Mouse (Mus musculus): ENCODE measurements at regions not wholly inside any gene's neighbourhood (a gene's known extent, or its start where the extent isn't known, plus 50 kb on each side); places are given as distances from the start of the nearest gene placed in this dataset.

GRCm38 (mm10) chr11:112552838-112553237 is 229.2 kb upstream of the Sox9 start:
- peaks cover 16% of the 10 kb centered on the region for H3K4me1 ChIP-seq
- no peaks in the 10 kb centered on the region for H3K9me3 ChIP-seq (replicated peaks)
- H3K27ac ChIP-seq: no peak overlapping the region
- H3K4me3 ChIP-seq: no peak overlapping the region
- H3K36me3 ChIP-seq: no peaks in the 10 kb centered on the region
- DNase-seq (ENCODE audit: low spot score): no peak
- no peaks in the 10 kb centered on the region for H3K27me3 ChIP-seq (ENCODE audit: low read depth, poor library complexity, severe bottlenecking)
- 80% methylated on average over 6 of the region's 6 CpGs for WGBS

- H3K27me3 ChIP-seq (ENCODE audit: low read depth, poor library complexity, severe bottlenecking): peaks cover 9% of the 10 kb centered on the region
- no peak overlapping the region for H3K4me3 ChIP-seq
- no peak for DNase-seq (ENCODE audit: low spot score)
- H3K9me3 ChIP-seq (replicated peaks): no peaks in the 10 kb centered on the region
- 36% methylated on average over 9 of the region's 9 CpGs for WGBS
- peaks cover 22% of the 10 kb centered on the region for H3K4me1 ChIP-seq
- no peaks in the 10 kb centered on the region for H3K36me3 ChIP-seq
- H3K27ac ChIP-seq: peak overlapping the region; percentile 81
Observed at GRCm38 (mm10) chr11:112563027-112563426, 219.0 kb upstream of the Sox9 start.

- Histone ChIP-seq H3K27me3 (ENCODE audit: low read depth, poor library complexity, severe bottlenecking) (peaks cover 9% of the 10 kb centered on the region), H3K36me3 (no peaks in the 10 kb centered on the region), H3K9me3 (replicated peaks) (no peaks in the 10 kb centered on the region), H3K4me3 (no peak overlapping the region), H3K27ac (no peak overlapping the region), H3K4me1 (peaks cover 22% of the 10 kb centered on the region)
- WGBS: 23% methylated on average over 1 of the region's 1 CpGs
- DNase-seq (ENCODE audit: low spot score): no peak
Observed at GRCm38 (mm10) chr11:112564706-112565215, 217.3 kb upstream of the Sox9 start.

DNA sequence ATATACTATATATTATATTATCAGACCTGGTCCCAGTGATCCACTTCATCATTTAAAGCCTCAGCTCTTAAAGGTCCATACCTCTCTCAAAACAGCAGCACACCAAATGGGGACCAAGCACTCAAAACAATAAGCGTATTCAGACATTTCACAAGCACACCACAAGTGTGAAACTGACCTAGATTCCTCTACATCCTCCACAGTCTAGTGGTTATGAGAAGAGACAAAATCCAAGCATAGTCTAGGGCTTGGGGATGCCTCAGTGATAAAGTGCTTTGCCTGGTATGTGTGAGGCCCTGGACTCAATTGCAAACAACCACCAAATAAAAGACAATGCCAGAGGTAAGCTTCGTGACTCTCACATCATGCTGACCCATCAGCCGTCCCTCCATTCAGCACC is 216.0 kb upstream of the Sox9 start:
- Histone ChIP-seq H3K27ac (no peak overlapping the region), H3K4me1 (peaks cover 22% of the 10 kb centered on the region), H3K4me3 (no peak overlapping the region), H3K9me3 (replicated peaks) (no peaks in the 10 kb centered on the region), H3K27me3 (ENCODE audit: low read depth, poor library complexity, severe bottlenecking) (peaks cover 9% of the 10 kb centered on the region), H3K36me3 (no peaks in the 10 kb centered on the region)
- 88% methylated on average over 3 of the region's 3 CpGs for WGBS
- no peak for DNase-seq (ENCODE audit: low spot score)

DNA sequence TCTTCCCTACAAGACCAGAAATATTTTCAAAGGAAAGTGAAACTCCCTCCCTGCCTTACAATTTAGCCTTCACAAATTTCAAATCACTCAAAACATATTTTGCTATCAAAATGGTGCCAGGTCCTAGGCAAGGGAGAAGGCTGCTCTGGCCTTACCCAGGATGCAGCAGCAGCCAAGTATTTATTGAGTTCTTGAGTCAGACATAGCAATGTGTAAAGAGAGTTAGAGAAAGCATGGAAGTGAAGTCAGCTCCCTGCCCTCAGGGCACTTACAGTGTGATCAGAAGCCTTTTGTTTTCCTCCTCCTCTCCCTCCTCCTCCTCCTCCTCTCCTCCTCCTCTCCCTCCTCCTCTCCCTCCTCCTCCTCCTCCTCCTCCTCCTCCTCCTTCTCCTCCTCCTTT is 194.6 kb upstream of the Sox9 start:
- no peaks in the 10 kb centered on the region for H3K9me3 ChIP-seq (replicated peaks)
- no peak for DNase-seq (ENCODE audit: low spot score)

GRCm38 (mm10) chr11:112588088-112588487 is 193.9 kb upstream of the Sox9 start:
- H3K27me3 ChIP-seq (ENCODE audit: low read depth, poor library complexity, severe bottlenecking): 0 out of 2 replicates have a peak, but pooled peaks cover 2% of the 10 kb centered on the region
- WGBS: 79% methylated on average over 11 of the region's 11 CpGs
- H3K9me3 ChIP-seq (replicated peaks): no peaks in the 10 kb centered on the region
- DNase-seq (ENCODE audit: low spot score): no peak
- H3K36me3 ChIP-seq: 0 out of 2 replicates have a peak, but pooled peaks cover 2% of the 10 kb centered on the region
- H3K4me3 ChIP-seq: no peak overlapping the region
- peaks cover 21% of the 10 kb centered on the region for H3K4me1 ChIP-seq
- H3K27ac ChIP-seq: no peak overlapping the region

More for the DNA sequence above, 194.6 kb upstream of the Sox9 start:
- Histone ChIP-seq H3K4me1 (peaks cover 16% of the 10 kb centered on the region), H3K4me3 (no peak overlapping the region), H3K27ac (no peak overlapping the region), H3K27me3 (ENCODE audit: low read depth, poor library complexity, severe bottlenecking) (0 out of 2 replicates have a peak, but pooled peaks cover 2% of the 10 kb centered on the region), H3K36me3 (0 out of 2 replicates have a peak, but pooled peaks cover 2% of the 10 kb centered on the region)

DNA sequence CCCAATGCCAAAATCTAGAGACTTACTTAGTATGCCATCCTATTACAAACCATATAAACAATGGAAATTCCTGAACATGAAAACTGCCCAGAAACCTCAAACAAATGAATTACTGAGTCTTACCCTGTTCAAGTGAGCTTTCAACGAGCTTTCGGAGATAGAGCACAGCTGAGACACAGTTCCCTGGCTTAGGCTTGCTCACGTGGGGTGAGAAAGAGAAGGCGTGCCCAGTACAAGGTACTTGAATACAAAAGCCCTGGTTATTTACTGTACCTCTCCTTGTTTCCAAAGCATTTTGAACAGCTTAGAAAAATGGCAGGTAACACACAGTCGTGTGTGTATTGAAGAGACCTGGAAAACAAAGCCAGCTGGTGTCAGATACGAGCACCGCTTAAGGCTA is 191.8 kb upstream of the Sox9 start:
- H3K4me1 ChIP-seq: peaks cover 29% of the 10 kb centered on the region
- H3K36me3 ChIP-seq: 0 out of 2 replicates have a peak, but pooled peaks cover 2% of the 10 kb centered on the region
- 93% methylated on average over 7 of the region's 7 CpGs for WGBS
- no peak for DNase-seq (ENCODE audit: low spot score)
- no peaks in the 10 kb centered on the region for H3K9me3 ChIP-seq (replicated peaks)
- no peaks in the 10 kb centered on the region for H3K27me3 ChIP-seq (ENCODE audit: low read depth, poor library complexity, severe bottlenecking)
- no peak overlapping the region for H3K27ac ChIP-seq
- no peak overlapping the region for H3K4me3 ChIP-seq

- Histone ChIP-seq H3K36me3 (0 out of 2 replicates have a peak, but pooled peaks cover 2% of the 10 kb centered on the region), H3K4me1 (peaks cover 20% of the 10 kb centered on the region), H3K27me3 (ENCODE audit: low read depth, poor library complexity, severe bottlenecking) (no peaks in the 10 kb centered on the region; the same call in 1 of the 2 replicates), H3K27ac (no peak overlapping the region), H3K4me3 (no peak overlapping the region), H3K9me3 (replicated peaks) (no peaks in the 10 kb centered on the region)
- no peak for DNase-seq (ENCODE audit: low spot score)
- 64% methylated on average over 6 of the region's 6 CpGs for WGBS
Observed at GRCm38 (mm10) chr11:112592411-112593020, 189.5 kb upstream of the Sox9 start.

- Histone ChIP-seq H3K27ac (no peak overlapping the region), H3K36me3 (0 out of 2 replicates have a peak, but pooled peaks cover 2% of the 10 kb centered on the region), H3K9me3 (replicated peaks) (no peaks in the 10 kb centered on the region), H3K4me1 (peaks cover 20% of the 10 kb centered on the region), H3K4me3 (no peak overlapping the region), H3K27me3 (ENCODE audit: low read depth, poor library complexity, severe bottlenecking) (no peaks in the 10 kb centered on the region; the same call in 1 of the 2 replicates)
- DNase-seq (ENCODE audit: low spot score): no peak
- 77% methylated on average over 10 of the region's 10 CpGs for WGBS
Observed at GRCm38 (mm10) chr11:112593821-112594220, 188.2 kb upstream of the Sox9 start.

- H3K9me3 ChIP-seq (replicated peaks): no peaks in the 10 kb centered on the region
- H3K4me3 ChIP-seq: no peak overlapping the region
- no peak overlapping the region for H3K27ac ChIP-seq
- peaks cover 15% of the 10 kb centered on the region; the same call in 1 of the 2 replicates for H3K4me1 ChIP-seq
- no peaks in the 10 kb centered on the region for H3K27me3 ChIP-seq (ENCODE audit: low read depth, poor library complexity, severe bottlenecking)
- no peaks in the 10 kb centered on the region for H3K36me3 ChIP-seq
- DNase-seq (ENCODE audit: low spot score): no peak
- 85% methylated on average over 1 of the region's 1 CpGs for WGBS
Observed at GRCm38 (mm10) chr11:112607359-112607758, 174.7 kb upstream of the Sox9 start.

GRCm38 (mm10) chr11:112609277-112609676 is 172.7 kb upstream of the Sox9 start:
- Histone ChIP-seq H3K9me3 (replicated peaks) (no peaks in the 10 kb centered on the region), H3K36me3 (no peaks in the 10 kb centered on the region), H3K4me3 (no peak overlapping the region), H3K27me3 (ENCODE audit: low read depth, poor library complexity, severe bottlenecking) (no peaks in the 10 kb centered on the region), H3K4me1 (peaks cover 15% of the 10 kb centered on the region; the same call in 1 of the 2 replicates), H3K27ac (no peak overlapping the region)
- no peak for DNase-seq (ENCODE audit: low spot score)
- WGBS: 73% methylated on average over 3 of the region's 3 CpGs

DNA sequence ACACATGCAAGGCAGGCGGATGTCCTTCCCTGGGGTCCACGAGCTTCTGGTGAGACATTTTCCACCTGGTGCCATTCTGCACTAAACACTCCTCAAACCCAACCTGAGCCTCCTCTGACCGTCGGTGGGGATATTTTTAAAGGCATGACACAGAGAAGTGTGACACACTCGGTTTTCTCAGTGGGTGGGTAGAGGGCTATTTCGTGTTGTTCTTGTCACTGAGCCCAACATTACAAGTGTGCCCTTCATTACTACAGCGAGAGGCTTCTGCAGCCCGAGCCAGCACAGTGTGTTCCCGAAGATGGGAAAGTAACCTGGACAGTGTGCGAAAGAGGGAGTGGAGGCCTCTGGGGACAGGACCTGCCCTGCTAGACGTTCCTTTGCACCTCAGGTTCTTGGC is 171.0 kb upstream of the Sox9 start:
- no peaks in the 10 kb centered on the region for H3K9me3 ChIP-seq (replicated peaks)
- no peak for DNase-seq (ENCODE audit: low spot score)
- H3K27me3 ChIP-seq (ENCODE audit: low read depth, poor library complexity, severe bottlenecking): no peaks in the 10 kb centered on the region
- H3K4me3 ChIP-seq: no peak overlapping the region
- 82% methylated on average over 11 of the region's 11 CpGs for WGBS
- no peak overlapping the region; the same call in 1 of the 2 replicates for H3K27ac ChIP-seq
- H3K36me3 ChIP-seq: no peaks in the 10 kb centered on the region
- H3K4me1 ChIP-seq: peaks cover 15% of the 10 kb centered on the region; the same call in 1 of the 2 replicates

- Histone ChIP-seq H3K27ac (no peak overlapping the region), H3K36me3 (no peaks in the 10 kb centered on the region), H3K27me3 (ENCODE audit: low read depth, poor library complexity, severe bottlenecking) (0 out of 2 replicates have a peak, but pooled peaks cover 5% of the 10 kb centered on the region), H3K4me1 (peaks cover 21% of the 10 kb centered on the region), H3K4me3 (no peak overlapping the region), H3K9me3 (replicated peaks) (no peaks in the 10 kb centered on the region)
- DNase-seq (ENCODE audit: low spot score): no peak
- 90% methylated on average over 4 of the region's 4 CpGs for WGBS
Observed at GRCm38 (mm10) chr11:112615629-112616028, 166.4 kb upstream of the Sox9 start.

Data from limb, embryonic 10.5 days (tissue).